Comparison of ENCODE assay signal across 9 mouse cellular contexts in genomic region chr12:4905946-4906345, GRCm38 (mm10). TPM values are rescaled to one million over a fixed set of nuclear protein-coding genes. Genes with fewer than 3 reads are reported as not detected.
DNase-seq lines count a peak whose midpoint lies in the region; ATAC-seq and TF ChIP-seq lines count a peak whose summit lies in the region.
"Had no signal": no experiment of that assay in that cellular context is flagged by ENCODE, and none has a peak within 500 bp of the region (broad histone marks: within the 10 kb centered on the region; RNA-seq: fewer than 3 reads in every experiment).

No protein-coding gene starts in this region.

- peaks cover 8% of the 10 kb centered on the region for H3K4me1 ChIP-seq in midbrain, embryonic 10.5 days
- H3K4me1 ChIP-seq in midbrain, embryonic 11.5 days (ENCODE audit: control insufficient read depth, insufficient read depth, low read length): no peaks in the 10 kb centered on the region
- no peaks in the 10 kb centered on the region for H3K4me1 ChIP-seq in intestine, postnatal 0 days (replicated peaks; ENCODE audit: control insufficient read depth, insufficient read depth, low read length)
- H3K4me1 ChIP-seq in stomach, postnatal 0 days (replicated peaks; ENCODE audit: control insufficient read depth, insufficient read depth): no peaks in the 10 kb centered on the region

- TF ChIP-seq EP300 in stomach, postnatal 0 days (optimal IDR thresholded peaks at IDR 0.05): no peak

- H3K36me3 ChIP-seq in midbrain, embryonic 10.5 days: peaks cover 5% of the 10 kb centered on the region
- H3K36me3 ChIP-seq in midbrain, embryonic 11.5 days (ENCODE audit: control insufficient read depth, insufficient read depth, low read length): no peaks in the 10 kb centered on the region
- peaks cover 4% of the 10 kb centered on the region; the same call in 1 of the 2 replicates for H3K36me3 ChIP-seq in intestine, postnatal 0 days (ENCODE audit: control insufficient read depth, insufficient read depth)
- H3K36me3 ChIP-seq in stomach, postnatal 0 days (ENCODE audit: control insufficient read depth, insufficient read depth, low read length): no peaks in the 10 kb centered on the region

- no peak overlapping the region for H3K27ac ChIP-seq in midbrain, embryonic 10.5 days (replicated peaks)
- H3K27ac ChIP-seq in midbrain, embryonic 11.5 days (ENCODE audit: low read depth, low read length): no peak overlapping the region
- H3K27ac ChIP-seq in intestine, postnatal 0 days (ENCODE audit: low read depth, low read length): no peak overlapping the region; the same call in 1 of the 2 replicates
- H3K27ac ChIP-seq in stomach, postnatal 0 days (replicated peaks): no peak overlapping the region

- peak; percentile 29 for DNase-seq in embryo, embryonic 10.5 days (ENCODE audit: low spot score)
- DNase-seq in embryo, embryonic 10 days (ENCODE audit: low spot score): no peak
- no peak for DNase-seq in midbrain, embryonic 10.5 days (ENCODE audit: low spot score)
- DNase-seq in midbrain, embryonic 11.5 days (ENCODE audit: low spot score, missing footprints): no peak
- no peak for DNase-seq in stomach, postnatal 0 days (ENCODE audit: low spot score)
- no peak for DNase-seq in right cerebral cortex, postnatal 25 days
- no peak for DNase-seq in layer of hippocampus, adult 9-11 months
- DNase-seq: heart, postnatal 14 days had no signal

- TF ChIP-seq CTCF in intestine, postnatal 0 days (IDR thresholded peaks at IDR 0.05; ENCODE audit: low read depth): peak; percentile 35
- TF ChIP-seq CTCF in stomach, postnatal 0 days (IDR thresholded peaks at IDR 0.05; ENCODE audit: low read depth): peak; percentile 24; the same call in 1 of the 2 replicates

- no peak overlapping the region for H3K4me2 ChIP-seq in midbrain, embryonic 11.5 days
- peak overlapping the region; percentile 89; the same call in 1 of the 2 replicates for H3K4me2 ChIP-seq in intestine, postnatal 0 days (replicated peaks; ENCODE audit: low read depth)
- H3K4me2 ChIP-seq in stomach, postnatal 0 days (replicated peaks; ENCODE audit: low read depth): no peak overlapping the region

- no peaks in the 10 kb centered on the region for H3K9me3 ChIP-seq in midbrain, embryonic 10.5 days (replicated peaks)
- H3K9me3 ChIP-seq in midbrain, embryonic 11.5 days (ENCODE audit: control insufficient read depth, low read length): no peaks in the 10 kb centered on the region
- H3K9me3 ChIP-seq in intestine, postnatal 0 days (ENCODE audit: control insufficient read depth): no peaks in the 10 kb centered on the region
- no peaks in the 10 kb centered on the region for H3K9me3 ChIP-seq in stomach, postnatal 0 days (ENCODE audit: control insufficient read depth, low read length)

- WGBS in midbrain, embryonic 10.5 days: 83% methylated on average over 7 of the region's 7 CpGs
- 77% methylated on average over 7 of the region's 7 CpGs for WGBS in midbrain, embryonic 11.5 days
- WGBS in intestine, postnatal 0 days: 77% methylated on average over 7 of the region's 7 CpGs
- WGBS in stomach, postnatal 0 days: 77% methylated on average over 7 of the region's 7 CpGs

- no peaks in the 10 kb centered on the region for H3K27me3 ChIP-seq in midbrain, embryonic 10.5 days (ENCODE audit: low read depth, poor library complexity, severe bottlenecking)
- H3K27me3 ChIP-seq in midbrain, embryonic 11.5 days (ENCODE audit: control insufficient read depth, insufficient read depth, low read length): no peaks in the 10 kb centered on the region
- H3K27me3 ChIP-seq in intestine, postnatal 0 days (replicated peaks; ENCODE audit: control insufficient read depth, insufficient read depth, low read length): no peaks in the 10 kb centered on the region
- no peaks in the 10 kb centered on the region for H3K27me3 ChIP-seq in stomach, postnatal 0 days (ENCODE audit: control insufficient read depth, insufficient read depth, low read length)

- no peak overlapping the region for H3K9ac ChIP-seq in midbrain, embryonic 11.5 days (ENCODE audit: low read length)
- H3K9ac ChIP-seq in intestine, postnatal 0 days (ENCODE audit: low read depth, low read length): no peak overlapping the region
- no peak overlapping the region for H3K9ac ChIP-seq in stomach, postnatal 0 days (ENCODE audit: low read length)

- H3K4me3 ChIP-seq in midbrain, embryonic 10.5 days: peak overlapping the region; percentile 77; the same call in 1 of the 2 replicates
- no peak overlapping the region for H3K4me3 ChIP-seq in midbrain, embryonic 11.5 days (ENCODE audit: low read depth, low read length)
- H3K4me3 ChIP-seq in intestine, postnatal 0 days (ENCODE audit: low read depth, low read length): no peak overlapping the region
- H3K4me3 ChIP-seq in stomach, postnatal 0 days (ENCODE audit: low read depth, low read length): no peak overlapping the region

- ATAC-seq in midbrain, embryonic 11.5 days (ENCODE audit: low FRiP score): no peak
- ATAC-seq in intestine, postnatal 0 days: no peak
- ATAC-seq in stomach, postnatal 0 days (ENCODE audit: low FRiP score, low TSS enrichment): no peak

RNA-seq across cellular contexts. Expression of gene Ubxn2a, which starts 1.6 kb away (rescaled TPM):
- 19.1 and 21.1 TPM in 2 replicates for polyA plus RNA-seq in midbrain, embryonic 10.5 days (2016; fragmentation: Nextera tagmentation; extraction: Ambion mirVana)
- 20.3 and 23.7 TPM in 2 replicates for polyA plus RNA-seq in midbrain, embryonic 11.5 days (2014; fragmentation: Nextera tagmentation; extraction: Ambion mirVana)
- 45.0 and 49.3 TPM in 2 replicates for polyA plus RNA-seq in intestine, postnatal 0 days (2015; fragmentation: Nextera tagmentation; extraction: Ambion mirVana)
- polyA plus RNA-seq in stomach, postnatal 0 days (2015; fragmentation: Nextera tagmentation; extraction: Ambion mirVana): 35.2 and 37.6 TPM in 2 replicates

RNA-seq across cellular contexts. Expression of gene Atad2b, which starts 11.2 kb away (rescaled TPM):
- 12.4 and 12.9 TPM in 2 replicates for polyA plus RNA-seq in midbrain, embryonic 10.5 days (2016; fragmentation: Nextera tagmentation; extraction: Ambion mirVana)
- 20.4 and 22.3 TPM in 2 replicates for polyA plus RNA-seq in midbrain, embryonic 11.5 days (2014; fragmentation: Nextera tagmentation; extraction: Ambion mirVana)
- 5.5 and 7.6 TPM in 2 replicates for polyA plus RNA-seq in intestine, postnatal 0 days (2015; fragmentation: Nextera tagmentation; extraction: Ambion mirVana)
- 4.1 and 4.6 TPM in 2 replicates for polyA plus RNA-seq in stomach, postnatal 0 days (2015; fragmentation: Nextera tagmentation; extraction: Ambion mirVana)

RNA-seq across cellular contexts. Expression of gene Mfsd2b, which starts 31.8 kb away (rescaled TPM):
- polyA plus RNA-seq in midbrain, embryonic 10.5 days (2016; fragmentation: Nextera tagmentation; extraction: Ambion mirVana): 3.5 and 4.6 TPM in 2 replicates
- 3.6 and 4.1 TPM in 2 replicates for polyA plus RNA-seq in midbrain, embryonic 11.5 days (2014; fragmentation: Nextera tagmentation; extraction: Ambion mirVana)
- polyA plus RNA-seq in intestine, postnatal 0 days (2015; fragmentation: Nextera tagmentation; extraction: Ambion mirVana): 0.55 and 0.61 TPM in 2 replicates
- 0.30 and 0.38 TPM in 2 replicates for polyA plus RNA-seq in stomach, postnatal 0 days (2015; fragmentation: Nextera tagmentation; extraction: Ambion mirVana)
